In genomic region chr1:97942966-97943365, GRCm38 (mm10) we compare ENCODE assay signal across 24 mouse cellular contexts.
DNase-seq lines count a peak whose midpoint lies in the region; ATAC-seq and TF ChIP-seq lines count a peak whose summit lies in the region.
"Had no signal": no experiment of that assay in that cellular context is flagged by ENCODE, and none has a peak within 500 bp of the region (broad histone marks: within the 10 kb centered on the region; RNA-seq: fewer than 3 reads in every experiment).

No protein-coding gene starts in this region.

- WGBS in embryonic facial prominence, embryonic 14.5 days = 57% methylated on average over 2 of the region's 2 CpGs
- 62% methylated on average over 2 of the region's 2 CpGs for WGBS in embryonic facial prominence, embryonic 10.5 days
- 36% methylated on average over 2 of the region's 2 CpGs for WGBS in kidney, embryonic 16.5 days
- WGBS in lung, embryonic 14.5 days = 33% methylated on average over 2 of the region's 2 CpGs
- WGBS in limb, embryonic 13.5 days = 51% methylated on average over 2 of the region's 2 CpGs

- H3K9ac ChIP-seq in embryonic facial prominence, embryonic 14.5 days (ENCODE audit: low read depth, low read length) = no peak overlapping the region
- H3K9ac ChIP-seq in kidney, embryonic 16.5 days (replicated peaks; ENCODE audit: low read length) = no peak overlapping the region
- H3K9ac ChIP-seq in lung, embryonic 14.5 days = no peak overlapping the region
- H3K9ac ChIP-seq in limb, embryonic 13.5 days = no peak overlapping the region
- H3K9ac ChIP-seq: embryonic facial prominence, embryonic 13.5 days; forebrain, embryonic 13.5 days; forebrain, embryonic 15.5 days had no signal

- H3K9me3 ChIP-seq in embryonic facial prominence, embryonic 14.5 days (ENCODE audit: control insufficient read depth, low read length) = no peaks in the 10 kb centered on the region
- no peaks in the 10 kb centered on the region for H3K9me3 ChIP-seq in embryonic facial prominence, embryonic 10.5 days
- H3K9me3 ChIP-seq in kidney, embryonic 16.5 days (ENCODE audit: low read length) = no peaks in the 10 kb centered on the region
- H3K9me3 ChIP-seq in lung, embryonic 14.5 days (ENCODE audit: low read depth, low read length) = no peaks in the 10 kb centered on the region
- H3K9me3 ChIP-seq in limb, embryonic 13.5 days = no peaks in the 10 kb centered on the region
- H3K9me3 ChIP-seq: embryonic facial prominence, embryonic 13.5 days; forebrain, embryonic 13.5 days; forebrain, embryonic 15.5 days had no signal

- TF ChIP-seq CTCF in lung, embryonic 14.5 days (IDR thresholded peaks at IDR 0.05; ENCODE audit: low read depth) = no peak

- no peak overlapping the region for H3K4me2 ChIP-seq in embryonic facial prominence, embryonic 14.5 days (ENCODE audit: low read depth, low read length)
- no peak overlapping the region for H3K4me2 ChIP-seq in kidney, embryonic 16.5 days (replicated peaks; ENCODE audit: low read depth, low read length)
- H3K4me2 ChIP-seq in lung, embryonic 14.5 days = no peak overlapping the region
- H3K4me2 ChIP-seq in limb, embryonic 13.5 days (replicated peaks) = no peak overlapping the region
- H3K4me2 ChIP-seq: embryonic facial prominence, embryonic 13.5 days; forebrain, embryonic 13.5 days; forebrain, embryonic 15.5 days had no signal

- no peaks in the 10 kb centered on the region for H3K27me3 ChIP-seq in embryonic facial prominence, embryonic 14.5 days (replicated peaks; ENCODE audit: control insufficient read depth, insufficient read depth, low read length)
- no peaks in the 10 kb centered on the region for H3K27me3 ChIP-seq in embryonic facial prominence, embryonic 10.5 days (replicated peaks; ENCODE audit: low read depth, poor library complexity, severe bottlenecking)
- H3K27me3 ChIP-seq in kidney, embryonic 16.5 days (ENCODE audit: insufficient read depth, low read length) = no peaks in the 10 kb centered on the region
- no peaks in the 10 kb centered on the region for H3K27me3 ChIP-seq in lung, embryonic 14.5 days (ENCODE audit: insufficient read depth, low read length)
- no peaks in the 10 kb centered on the region for H3K27me3 ChIP-seq in limb, embryonic 13.5 days
- H3K27me3 ChIP-seq: CH12.LX; embryonic facial prominence, embryonic 13.5 days; forebrain, embryonic 13.5 days; forebrain, embryonic 15.5 days; Patski had no signal

- no peaks in the 10 kb centered on the region for H3K36me3 ChIP-seq in embryonic facial prominence, embryonic 14.5 days (ENCODE audit: control insufficient read depth, insufficient read depth, low read length)
- H3K36me3 ChIP-seq in embryonic facial prominence, embryonic 10.5 days (replicated peaks) = no peaks in the 10 kb centered on the region
- no peaks in the 10 kb centered on the region for H3K36me3 ChIP-seq in kidney, embryonic 16.5 days (ENCODE audit: insufficient read depth, low read length)
- no peaks in the 10 kb centered on the region for H3K36me3 ChIP-seq in lung, embryonic 14.5 days (ENCODE audit: insufficient read depth)
- H3K36me3 ChIP-seq in limb, embryonic 13.5 days = no peaks in the 10 kb centered on the region
- H3K36me3 ChIP-seq: embryonic facial prominence, embryonic 13.5 days; forebrain, embryonic 15.5 days; G1E had no signal

- H3K27ac ChIP-seq in embryonic facial prominence, embryonic 14.5 days (replicated peaks; ENCODE audit: low read depth, low read length) = no peak overlapping the region
- no peak overlapping the region for H3K27ac ChIP-seq in embryonic facial prominence, embryonic 10.5 days (replicated peaks)
- H3K27ac ChIP-seq in kidney, embryonic 16.5 days (ENCODE audit: low read length) = no peak overlapping the region
- H3K27ac ChIP-seq in lung, embryonic 14.5 days (ENCODE audit: low read depth) = no peak overlapping the region
- H3K27ac ChIP-seq in limb, embryonic 13.5 days = no peak overlapping the region
- H3K27ac ChIP-seq: embryonic facial prominence, embryonic 13.5 days had no signal

- no peak for DNase-seq in embryonic facial prominence, embryonic 14.5 days (ENCODE audit: low spot score)
- no peak for DNase-seq in embryonic facial prominence, embryonic 10.5 days (ENCODE audit: low spot score)
- no peak for DNase-seq in kidney, postnatal 25 days
- DNase-seq in lung, embryonic 14.5 days = no peak
- DNase-seq in lung, postnatal 25 days (ENCODE audit: low spot score) = no peak
- DNase-seq: adrenal gland, adult 8-10 months; adrenal gland, postnatal 14 days; adrenal gland, postnatal 36 days; B cell, adult 2 months; cerebellum, adult 11-12 months; cerebellum, adult 2 months; cerebellum, adult 9-10 months; cerebellum, postnatal 10 days; cerebellum, postnatal 25 days had no signal

- H3K4me1 ChIP-seq in embryonic facial prominence, embryonic 14.5 days (ENCODE audit: control insufficient read depth, insufficient read depth, low read length) = no peaks in the 10 kb centered on the region; the same call in 1 of the 2 replicates
- no peaks in the 10 kb centered on the region for H3K4me1 ChIP-seq in embryonic facial prominence, embryonic 10.5 days
- H3K4me1 ChIP-seq in kidney, embryonic 16.5 days (ENCODE audit: insufficient read depth, low read length) = peaks cover 4% of the 10 kb centered on the region; the same call in 1 of the 2 replicates
- 0 out of 2 replicates have a peak, but pooled peaks cover 3% of the 10 kb centered on the region for H3K4me1 ChIP-seq in lung, embryonic 14.5 days (ENCODE audit: insufficient read depth)
- H3K4me1 ChIP-seq in limb, embryonic 13.5 days = peaks cover 14% of the 10 kb centered on the region

- H3K4me3 ChIP-seq in embryonic facial prominence, embryonic 14.5 days (ENCODE audit: low read depth, low read length) = no peak overlapping the region
- no peak overlapping the region for H3K4me3 ChIP-seq in embryonic facial prominence, embryonic 10.5 days
- no peak overlapping the region for H3K4me3 ChIP-seq in kidney, embryonic 16.5 days (ENCODE audit: low read length)
- H3K4me3 ChIP-seq in lung, embryonic 14.5 days (ENCODE audit: low read depth, low read length) = no peak overlapping the region
- H3K4me3 ChIP-seq in limb, embryonic 13.5 days = no peak overlapping the region
- H3K4me3 ChIP-seq: embryonic facial prominence, embryonic 13.5 days; forebrain, embryonic 13.5 days; forebrain, embryonic 15.5 days had no signal

- ATAC-seq in embryonic facial prominence, embryonic 14.5 days (ENCODE audit: low read depth) = 0 out of 2 replicates have a peak, but pooled peaks have one; percentile 39
- 0 out of 2 replicates have a peak, but pooled peaks have one; percentile 25 for ATAC-seq in kidney, embryonic 16.5 days (ENCODE audit: low FRiP score, low TSS enrichment)
- peak; percentile 17; the same call in 1 of the 2 replicates for ATAC-seq in lung, embryonic 14.5 days (ENCODE audit: insufficient read depth)
- ATAC-seq in limb, embryonic 13.5 days (ENCODE audit: low FRiP score, low read depth) = peak; percentile 62; the same call in 1 of the 2 replicates
- ATAC-seq: activated CD4-positive, CD25-positive, alpha-beta regulatory T cell, adult 4 months; CD4-positive, CD25-positive, alpha-beta regulatory T cell, adult 4 months; Patski had no signal
